ENCODE assay signal across 8 mouse cellular contexts in the genomic region with DNA sequence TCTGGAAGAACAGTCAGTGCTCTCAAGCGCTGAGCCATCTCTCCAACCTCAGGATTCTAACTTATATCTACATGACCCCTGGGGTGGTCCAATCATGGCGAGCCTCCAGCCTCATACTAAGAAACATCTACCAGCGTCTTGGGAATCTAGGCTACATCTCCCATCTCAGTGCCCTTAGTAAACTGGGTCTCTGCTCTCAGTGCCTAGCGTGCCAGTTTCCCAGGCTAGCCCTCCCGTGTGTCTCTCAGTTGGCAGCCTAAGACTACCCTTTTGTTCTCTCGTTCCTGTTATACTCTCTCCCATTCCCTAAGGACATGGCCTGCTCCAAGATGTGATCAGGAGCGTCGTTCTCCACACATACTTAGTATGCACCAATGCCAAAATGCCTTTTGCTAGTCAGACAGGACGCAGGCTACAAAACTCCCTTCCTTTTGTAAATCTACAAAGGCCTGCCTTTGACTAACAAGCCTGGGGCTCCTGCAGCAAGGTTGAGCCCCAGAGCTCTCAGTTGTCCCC. TPM values are rescaled to one million over a fixed set of nuclear protein-coding genes. Genes with fewer than 3 reads are reported as not detected.
DNase-seq lines count a peak whose midpoint lies in the region; ATAC-seq and TF ChIP-seq lines count a peak whose summit lies in the region.

No protein-coding gene starts in this region.

- no peak for ATAC-seq in forebrain, embryonic 13.5 days
- no peak for ATAC-seq in limb, embryonic 11.5 days (ENCODE audit: insufficient number of reproducible peaks, low FRiP score, low TSS enrichment, low read depth)
- no peak for ATAC-seq in neural tube, embryonic 13.5 days (ENCODE audit: low read depth)

- no peaks in the 10 kb centered on the region for H3K9me3 ChIP-seq in forebrain, embryonic 13.5 days (replicated peaks)
- H3K9me3 ChIP-seq in limb, embryonic 11.5 days (ENCODE audit: control insufficient read depth, low read length), result no peaks in the 10 kb centered on the region; the same call in 1 of the 2 replicates
- H3K9me3 ChIP-seq in neural tube, embryonic 13.5 days, result no peaks in the 10 kb centered on the region

- no peak for TF ChIP-seq CTCF in left cerebral cortex, adult 2 months (IDR thresholded peaks at IDR 0.05)

- H3K9ac ChIP-seq in forebrain, embryonic 13.5 days, result peak overlapping the region; percentile 93
- peak overlapping the region; percentile 34; the same call in 1 of the 2 replicates for H3K9ac ChIP-seq in limb, embryonic 11.5 days (ENCODE audit: low read length)
- peak overlapping the region; percentile 96 for H3K9ac ChIP-seq in neural tube, embryonic 13.5 days

- WGBS in forebrain, embryonic 13.5 days, result 23% methylated on average over 9 of the region's 9 CpGs
- 73% methylated on average over 9 of the region's 9 CpGs for WGBS in limb, embryonic 11.5 days
- WGBS in neural tube, embryonic 13.5 days, result 32% methylated on average over 9 of the region's 9 CpGs

- H3K4me3 ChIP-seq in left cerebral cortex, adult 2 months, result no peak overlapping the region
- peak overlapping the region; percentile 87 for H3K4me3 ChIP-seq in forebrain, embryonic 13.5 days
- no peak overlapping the region for H3K4me3 ChIP-seq in limb, embryonic 11.5 days (ENCODE audit: low read depth, low read length)
- H3K4me3 ChIP-seq in neural tube, embryonic 13.5 days, result peak overlapping the region; percentile 85

- H3K27me3 ChIP-seq in forebrain, embryonic 13.5 days, result no peaks in the 10 kb centered on the region
- no peaks in the 10 kb centered on the region for H3K27me3 ChIP-seq in limb, embryonic 11.5 days (ENCODE audit: control insufficient read depth, insufficient read depth, low read length)
- H3K27me3 ChIP-seq in neural tube, embryonic 13.5 days, result no peaks in the 10 kb centered on the region

- DNase-seq in left cerebral cortex, adult 2 months (ENCODE audit: extremely low spot score in 1 of 2, low spot score in 2 of 2), result no peak
- DNase-seq in left cerebral cortex, postnatal 25 days (ENCODE audit: low spot score in 2 of 2), result no peak
- no peak for DNase-seq in limb, embryonic 11.5 days (ENCODE audit: low spot score)
- DNase-seq in gastrocnemius, postnatal 25 days, result no peak
- DNase-seq in thymus, postnatal 14 days, result no peak
- DNase-seq in retina, postnatal 1 day, result no peak

- H3K36me3 ChIP-seq in forebrain, embryonic 13.5 days (ENCODE audit: poor library complexity, severe bottlenecking), result no peaks in the 10 kb centered on the region; the same call in 1 of the 2 replicates
- H3K36me3 ChIP-seq in limb, embryonic 11.5 days (ENCODE audit: control insufficient read depth, insufficient read depth, low read length), result peaks cover 7% of the 10 kb centered on the region; the same call in 1 of the 2 replicates
- no peaks in the 10 kb centered on the region for H3K36me3 ChIP-seq in neural tube, embryonic 13.5 days

- peak overlapping the region; percentile 99 for H3K4me2 ChIP-seq in forebrain, embryonic 13.5 days
- peak overlapping the region; percentile 43; the same call in 1 of the 2 replicates for H3K4me2 ChIP-seq in limb, embryonic 11.5 days (ENCODE audit: low read depth, severe bottlenecking)
- H3K4me2 ChIP-seq in neural tube, embryonic 13.5 days, result peak overlapping the region; percentile 99

- peak overlapping the region; percentile 87 for H3K27ac ChIP-seq in left cerebral cortex, adult 2 months
- H3K27ac ChIP-seq in forebrain, embryonic 13.5 days, result peak overlapping the region; percentile 99
- H3K27ac ChIP-seq in limb, embryonic 11.5 days (replicated peaks; ENCODE audit: low read depth, low read length), result peak overlapping the region; percentile 87
- H3K27ac ChIP-seq in neural tube, embryonic 13.5 days (replicated peaks), result peak overlapping the region; percentile 98

- H3K4me1 ChIP-seq in forebrain, embryonic 13.5 days, result peaks cover 91% of the 10 kb centered on the region
- peaks cover 74% of the 10 kb centered on the region for H3K4me1 ChIP-seq in limb, embryonic 11.5 days (ENCODE audit: control insufficient read depth, insufficient read depth, low read length)
- peaks cover 93% of the 10 kb centered on the region for H3K4me1 ChIP-seq in neural tube, embryonic 13.5 days (replicated peaks)

- intact Hi-C loops in left cerebral cortex, adult 2 months (cut with DNase I), result no loop called here
- intact Hi-C loops in left cerebral cortex, postnatal 25 days (cut with DNase I), result no loop called here

RNA-seq across cellular contexts. Expression of gene Gnai2, which starts 3.8 kb away (rescaled TPM):
- total RNA-seq in left cerebral cortex, adult 2 months (2021), result 100 to 1,000 TPM; 201 to 213 TPM
- 100 to 1,000 TPM; 214 to 221 TPM for total RNA-seq in left cerebral cortex, postnatal 25 days (2021)
- 397 and 426 TPM in 2 replicates for polyA plus RNA-seq in forebrain, embryonic 13.5 days (2015; fragmentation: Nextera tagmentation; extraction: Ambion mirVana)
- polyA plus RNA-seq in limb, embryonic 11.5 days (2014; fragmentation: Nextera tagmentation; extraction: Ambion mirVana), result 336 and 358 TPM in 2 replicates
- polyA plus RNA-seq in neural tube, embryonic 13.5 days (2015; fragmentation: Nextera tagmentation; extraction: Ambion mirVana), result 350 and 384 TPM in 2 replicates
- total RNA-seq in gastrocnemius, postnatal 25 days (2021), result 10 to 100 TPM; 73.2 to 87.6 TPM

RNA-seq across cellular contexts. Expression of gene Sema3b, which starts 22.3 kb away (rescaled TPM):
- total RNA-seq in left cerebral cortex, adult 2 months (2021), result 1 to 10 TPM; 3.3 to 4.1 TPM
- total RNA-seq in left cerebral cortex, postnatal 25 days (2021), result 1 to 10 TPM; 3.4 to 3.5 TPM
- polyA plus RNA-seq in forebrain, embryonic 13.5 days (2015; fragmentation: Nextera tagmentation; extraction: Ambion mirVana), result 1.8 and 2.0 TPM in 2 replicates
- polyA plus RNA-seq in limb, embryonic 11.5 days (2014; fragmentation: Nextera tagmentation; extraction: Ambion mirVana), result 3.4 and 3.7 TPM in 2 replicates
- 6.5 and 9.0 TPM in 2 replicates for polyA plus RNA-seq in neural tube, embryonic 13.5 days (2015; fragmentation: Nextera tagmentation; extraction: Ambion mirVana)
- total RNA-seq in gastrocnemius, postnatal 25 days (2021), result 10 to 100 TPM; 18.1 to 19.4 TPM

RNA-seq across cellular contexts. Expression of gene Slc38a3, which starts 38.0 kb away (rescaled TPM):
- 10 to 100 TPM; 74.7 to 76.2 TPM for total RNA-seq in left cerebral cortex, adult 2 months (2021)
- 10 to 100 TPM; 69.9 to 81.4 TPM for total RNA-seq in left cerebral cortex, postnatal 25 days (2021)
- 14.3 and 14.6 TPM in 2 replicates for polyA plus RNA-seq in forebrain, embryonic 13.5 days (2015; fragmentation: Nextera tagmentation; extraction: Ambion mirVana)
- 3.4 and 4.1 TPM in 2 replicates for polyA plus RNA-seq in limb, embryonic 11.5 days (2014; fragmentation: Nextera tagmentation; extraction: Ambion mirVana)
- polyA plus RNA-seq in neural tube, embryonic 13.5 days (2015; fragmentation: Nextera tagmentation; extraction: Ambion mirVana), result 23.9 and 25.6 TPM in 2 replicates
- 10 to 100 TPM; 72.1 to 77.5 TPM for total RNA-seq in gastrocnemius, postnatal 25 days (2021)

RNA-seq across cellular contexts. Expression of gene Ifrd2, which starts 43.9 kb away (rescaled TPM):
- 10 to 100 TPM; 10.5 to 10.9 TPM for total RNA-seq in left cerebral cortex, adult 2 months (2021)
- 10 to 100 TPM; 11.1 to 13.3 TPM for total RNA-seq in left cerebral cortex, postnatal 25 days (2021)
- polyA plus RNA-seq in forebrain, embryonic 13.5 days (2015; fragmentation: Nextera tagmentation; extraction: Ambion mirVana), result 15.4 and 20.8 TPM in 2 replicates
- polyA plus RNA-seq in limb, embryonic 11.5 days (2014; fragmentation: Nextera tagmentation; extraction: Ambion mirVana), result 47.6 and 49.0 TPM in 2 replicates
- polyA plus RNA-seq in neural tube, embryonic 13.5 days (2015; fragmentation: Nextera tagmentation; extraction: Ambion mirVana), result 13.5 and 17.4 TPM in 2 replicates
- total RNA-seq in gastrocnemius, postnatal 25 days (2021), result 10 to 100 TPM; 44.2 to 45.3 TPM

RNA-seq across cellular contexts. Expression of gene Gnat1, which starts 48.1 kb away (rescaled TPM):
- under 1 TPM in 1 of 2 experiments, not detected in 1; 0.18 TPM for total RNA-seq in left cerebral cortex, adult 2 months (2021)
- total RNA-seq in left cerebral cortex, postnatal 25 days (2021), result under 1 TPM; 0.18 to 0.21 TPM
- 1.3 and 1.8 TPM in 2 replicates for polyA plus RNA-seq in forebrain, embryonic 13.5 days (2015; fragmentation: Nextera tagmentation; extraction: Ambion mirVana)
- polyA plus RNA-seq in limb, embryonic 11.5 days (2014; fragmentation: Nextera tagmentation; extraction: Ambion mirVana), result 1.7 and 1.8 TPM in 2 replicates
- polyA plus RNA-seq in neural tube, embryonic 13.5 days (2015; fragmentation: Nextera tagmentation; extraction: Ambion mirVana), result 0.96 and 2.4 TPM in 2 replicates
- not detected for total RNA-seq in gastrocnemius, postnatal 25 days (2021)

Comparison
In these comparisons a context has a peak if more than half of its experiments do, and no peak if none do; other contexts are left out.
1. H3K4me3 ChIP-seq: peak in forebrain, embryonic 13.5 days (single experiment) and neural tube, embryonic 13.5 days (single experiment); none in left cerebral cortex, adult 2 months (single experiment) and limb, embryonic 11.5 days (single experiment).
2. H3K4me2 ChIP-seq: peak in every context shown above with its lines; median percentile 99 in forebrain, embryonic 13.5 days; 99 in neural tube, embryonic 13.5 days; 43 in limb, embryonic 11.5 days.
3. H3K9ac ChIP-seq: peak in every context shown above with its lines; median percentile 96 in neural tube, embryonic 13.5 days; 93 in forebrain, embryonic 13.5 days; 34 in limb, embryonic 11.5 days.
4. Peak in every context shown above with its lines, with median percentiles within 50 percentile points of each other: H3K27ac ChIP-seq.